Mouse (Mus musculus) G1E (cell line): ENCODE results near the gene 4921507P07Rik.

Source experiments
- CTCF ChIP-seq: IDR thresholded peaks from 2 replicates; pipeline ENCODE4 v1.5.1; 2012; ENCODE audit warnings: low read depth, low read length, inconsistent platforms, mixed read lengths
- GATA1 ChIP-seq: IDR thresholded peaks from 2 replicates; pipeline ENCODE4 v1.6.1; 2012; ENCODE audit warnings: borderline replicate concordance, low read length, inconsistent platforms, mixed read lengths
- TAL1 ChIP-seq: conservative IDR thresholded peaks from 2 replicates; pipeline ENCODE4 v1.6.1; 2012; ENCODE audit warnings: low read depth, low read length, inconsistent platforms, mixed read lengths

- TF ChIP-seq CTCF = no peak
- no peak for TF ChIP-seq TAL1
- no peak for TF ChIP-seq GATA1
These were observed 46.6 kb downstream of the 4921507P07Rik start for GRCm38 (mm10) chr6:50549791-50550190.
